Mouse (Mus musculus) kidney, adult 2 months (tissue): ENCODE results near the gene Pprc1.

Experiments
- CTCF ChIP-seq: fragments of 200-500 bp; conservative IDR thresholded peaks from 2 replicates; pipeline ENCODE4 v1.5.1; 2011; ENCODE audit warnings: low read depth, mild to moderate bottlenecking, control low read depth, low read length, moderate library complexity, mixed read lengths; ENCODE audit not compliant: insufficient read depth, insufficient read length
- POLR2A ChIP-seq: fragments of 200-500 bp; IDR thresholded peaks from one replicate; pipeline ENCODE4 v1.6.1; 2011; ENCODE audit warnings: low read depth, low read length, control low read depth

DNA sequence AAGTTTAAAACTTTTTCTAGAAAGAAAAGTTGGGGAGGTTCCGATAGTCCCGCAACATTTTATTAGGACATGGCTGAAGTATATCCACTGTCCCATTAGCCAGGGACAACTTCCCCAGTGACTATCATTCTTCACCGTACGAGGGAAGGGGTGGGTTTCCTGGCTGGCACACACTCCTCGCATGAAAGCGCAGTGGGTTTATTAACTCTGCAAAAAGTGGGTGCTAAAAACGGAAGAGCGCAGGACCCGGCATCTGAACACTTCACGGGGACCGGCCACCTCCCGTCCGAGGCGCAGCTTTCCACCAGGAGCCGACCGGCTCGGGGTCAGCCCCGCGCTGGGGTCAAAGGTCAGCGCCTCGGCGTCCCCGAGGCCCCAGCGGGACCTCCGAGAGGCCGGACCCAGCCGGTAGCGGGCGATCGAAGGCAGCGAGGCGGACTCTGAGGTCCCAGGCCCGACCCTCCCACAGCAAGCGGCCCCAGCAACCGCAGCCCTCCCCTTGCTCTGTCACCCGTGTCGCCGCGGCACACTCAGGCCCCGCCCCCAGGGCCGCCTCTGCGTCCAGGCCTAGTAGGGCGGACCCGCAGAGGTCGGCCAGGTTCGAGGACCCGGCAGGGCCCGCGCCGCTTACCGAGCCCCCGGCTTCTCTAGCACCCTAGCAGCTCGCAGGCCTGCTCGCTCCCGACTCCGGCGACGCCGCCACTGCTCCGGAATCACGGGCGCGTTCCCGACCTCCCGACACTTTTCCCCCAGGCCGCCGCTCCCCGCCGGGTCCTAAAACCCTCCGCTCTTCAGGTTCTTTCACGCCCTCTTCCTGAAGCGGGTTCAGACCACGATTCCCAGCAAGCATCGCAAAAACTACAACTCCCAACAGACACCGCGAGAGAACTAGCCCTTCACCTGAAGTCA lies 46.6 kb upstream of the Pprc1 start, which contains the start of gene Armh3:
- TF ChIP-seq POLR2A: no peak
- no peak for TF ChIP-seq CTCF
